Mouse (Mus musculus): ENCODE data around the gene 4430402I18Rik.
"Not testable (repeated sequence)": the region's sequence is repeated elsewhere in the genome, so short reads cannot be mapped to it uniquely, and the experiment has no call there.

Gene 4430402I18Rik

DNA sequence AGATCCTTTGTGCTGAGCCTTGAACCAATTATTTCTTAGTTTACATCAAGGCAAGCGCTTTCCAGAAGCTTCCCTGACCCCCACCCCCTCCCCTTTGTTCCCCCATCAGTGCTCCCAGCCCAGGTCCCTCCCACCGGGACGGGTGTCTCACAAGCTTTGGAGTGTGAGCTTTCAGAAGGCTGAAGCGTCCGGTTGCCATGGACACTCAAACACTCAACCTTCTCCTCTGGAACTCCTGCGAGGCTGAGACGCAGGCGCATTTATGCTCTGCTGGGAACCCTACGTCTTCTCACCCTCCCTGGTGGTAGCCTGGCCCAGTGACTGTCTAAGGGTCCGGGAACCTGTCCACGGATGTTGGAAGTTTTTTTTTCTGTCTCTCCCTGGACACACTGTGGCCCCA is at the start of gene 4430402I18Rik:
Gene 4430402I18Rik, minus strand, starts transcription at position 149 of the 400 bp plus-strand sequence.
- DNase-seq (ENCODE audit: low spot score), result peak; percentile 75

DNA sequence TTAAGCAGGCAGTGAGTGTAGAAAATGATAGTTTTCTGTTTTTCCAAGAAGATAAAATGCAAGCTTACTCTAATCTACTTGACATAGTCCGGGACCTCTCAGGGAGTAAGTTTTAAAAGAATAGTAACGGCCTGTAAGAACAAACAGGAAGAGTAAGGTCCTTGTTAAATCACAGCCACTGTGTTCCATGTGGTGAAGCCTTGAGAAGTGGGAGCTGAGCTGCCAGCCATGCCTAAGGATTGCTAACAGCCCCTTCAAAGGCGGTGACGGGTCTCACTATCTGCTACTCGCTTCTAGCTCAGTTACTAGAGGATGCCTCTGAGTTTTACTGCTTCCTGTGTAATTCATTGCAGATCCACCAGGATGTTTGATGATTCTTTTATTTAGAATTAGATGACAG is 49.2 kb upstream of the 4430402I18Rik start:
- DNase-seq (ENCODE audit: low spot score), result no peak

DNA sequence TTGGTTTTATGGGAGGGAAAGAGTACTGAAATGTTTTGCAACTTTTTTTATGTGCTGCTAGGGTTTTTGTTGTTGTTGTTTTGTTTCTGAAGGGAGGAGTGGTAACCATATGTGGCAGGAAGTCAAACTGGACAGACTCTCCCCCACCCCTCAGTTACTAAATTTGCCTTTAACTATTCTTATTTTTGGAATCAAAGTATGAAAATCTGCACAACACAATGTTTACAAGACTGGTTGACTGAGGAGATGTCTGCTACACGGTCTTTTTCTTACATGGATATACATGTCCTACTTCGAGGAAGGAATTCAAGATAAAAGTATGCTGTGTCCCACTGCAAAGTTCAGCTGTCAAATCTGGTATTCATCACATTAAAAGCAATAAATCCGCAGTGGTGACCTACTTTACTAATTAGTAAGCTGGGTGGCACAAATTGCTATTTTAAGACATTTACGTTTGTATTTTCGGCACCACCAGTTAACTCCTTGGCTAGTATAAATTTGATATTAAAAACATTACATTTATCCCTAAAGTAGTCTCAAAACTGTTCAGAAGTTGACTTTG is 48.7 kb upstream of the 4430402I18Rik start:
- no peak for DNase-seq (ENCODE audit: low spot score)

DNA sequence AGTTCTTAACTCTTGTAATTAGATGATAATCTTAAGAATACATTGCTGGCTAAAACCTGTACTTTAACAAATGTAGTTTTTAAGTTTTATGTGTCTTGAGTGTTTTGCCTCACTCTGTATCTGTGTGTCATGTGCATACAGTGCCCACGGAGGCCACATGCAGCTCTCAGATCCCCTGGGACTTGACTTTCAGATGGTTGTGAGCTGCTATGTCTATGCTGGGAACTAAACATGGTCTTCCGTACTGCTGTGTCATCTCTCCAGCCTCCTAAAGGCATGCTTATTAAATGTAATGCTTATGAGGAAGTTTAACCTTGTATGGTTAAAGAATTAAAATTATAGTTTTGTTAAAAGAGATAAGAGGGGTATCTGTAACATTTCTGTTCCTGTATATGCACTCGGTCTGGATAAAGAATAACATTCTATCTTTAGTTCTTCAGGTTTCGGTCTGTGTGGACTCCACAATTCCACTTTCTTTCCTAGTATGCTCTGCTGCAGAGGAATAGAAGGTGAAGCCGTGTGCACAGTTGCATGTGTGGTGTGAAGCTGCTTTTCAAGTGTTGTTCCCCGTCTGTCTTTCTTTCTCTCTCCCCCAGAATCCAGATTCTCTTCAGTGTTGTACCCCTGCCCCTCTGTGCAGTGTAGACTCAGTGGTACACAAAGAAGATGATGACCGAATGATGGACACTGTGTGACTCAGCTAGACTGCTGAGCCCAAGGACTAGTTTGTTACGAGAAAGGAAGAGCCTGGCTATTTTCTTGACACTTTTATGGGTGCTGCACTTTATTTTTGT is 48.0 kb upstream of the 4430402I18Rik start:
- no peak for DNase-seq (ENCODE audit: low spot score)

DNA sequence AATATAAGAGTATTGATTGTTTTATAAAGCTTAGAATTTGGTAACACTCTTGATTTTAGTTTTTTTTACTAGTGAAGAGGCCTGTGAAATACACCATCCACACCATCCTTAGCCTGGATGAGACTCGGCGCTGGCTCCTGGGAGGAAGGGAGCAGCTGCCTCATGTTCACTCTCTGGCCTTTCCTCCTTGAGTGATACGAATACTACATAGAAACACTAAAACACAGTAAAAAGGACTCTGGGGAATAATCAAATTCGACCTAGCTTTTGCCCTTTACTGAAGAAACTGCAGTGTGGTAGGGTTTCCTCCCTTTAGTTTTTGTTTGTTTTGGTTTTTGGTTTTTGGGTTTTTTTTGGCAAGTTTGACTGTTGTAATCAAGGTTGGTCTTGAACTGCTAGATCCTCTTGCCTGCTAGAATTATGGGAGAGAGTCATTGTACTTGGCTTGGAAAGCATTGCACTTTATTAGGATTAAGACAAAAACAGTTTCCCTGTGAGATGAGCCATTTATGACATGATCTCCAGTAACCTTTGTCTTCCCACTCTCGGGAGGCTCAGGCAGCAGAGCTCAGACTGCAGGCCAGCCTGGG is 47.0 kb upstream of the 4430402I18Rik start:
- DNase-seq (ENCODE audit: low spot score), result no peak

DNA sequence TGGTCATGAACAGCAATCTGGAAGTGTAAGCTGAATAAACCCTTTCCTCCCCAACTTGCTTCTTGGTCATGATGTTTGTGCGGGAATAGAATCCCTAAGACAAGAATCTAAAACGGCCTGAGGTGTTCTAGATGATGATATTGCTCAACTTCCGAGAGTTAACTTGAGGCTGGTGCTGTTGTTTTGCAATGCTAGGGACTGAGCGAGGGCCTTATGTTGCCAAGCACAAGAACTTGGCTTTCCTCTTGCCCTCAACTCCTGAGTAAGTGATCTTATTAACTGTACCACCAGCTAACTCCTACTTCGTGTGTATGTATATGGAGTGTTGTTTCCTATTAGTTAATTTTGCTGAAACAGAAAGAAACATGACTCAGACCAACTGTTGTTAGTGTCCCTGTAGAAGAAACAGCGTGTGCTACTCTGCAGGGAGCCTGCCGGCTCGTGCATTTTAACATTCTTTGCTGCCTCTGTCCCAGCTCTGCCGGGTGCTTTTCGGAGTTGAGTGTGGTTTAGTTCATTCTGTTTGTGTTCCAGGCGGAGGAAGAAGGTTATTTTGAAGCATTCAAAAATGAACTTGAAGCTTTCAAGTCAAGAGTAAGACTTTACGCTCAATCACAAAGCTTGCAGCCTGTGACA is 43.9 kb upstream of the 4430402I18Rik start:
- no peak for DNase-seq (ENCODE audit: low spot score)

DNA sequence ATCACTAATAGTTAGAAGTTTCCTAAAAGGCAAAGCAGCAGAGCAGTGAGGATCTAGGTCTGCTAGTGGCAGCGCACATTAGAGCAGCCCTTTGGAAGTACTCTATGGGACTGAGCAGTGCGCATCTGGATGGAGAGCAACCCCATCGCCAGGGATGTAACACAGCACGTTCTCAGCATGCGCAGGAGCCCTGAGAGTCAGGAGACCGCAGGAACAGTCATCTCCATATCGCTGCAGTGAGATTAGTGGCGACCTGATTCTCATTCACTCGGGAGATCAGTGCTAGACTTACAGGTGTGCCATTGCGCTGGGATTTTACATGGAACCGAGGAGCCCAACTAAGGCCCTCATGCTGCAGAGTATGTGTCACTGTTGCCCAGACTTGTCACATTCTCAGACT is 41.4 kb upstream of the 4430402I18Rik start:
- no peak for DNase-seq (ENCODE audit: low spot score)

DNA sequence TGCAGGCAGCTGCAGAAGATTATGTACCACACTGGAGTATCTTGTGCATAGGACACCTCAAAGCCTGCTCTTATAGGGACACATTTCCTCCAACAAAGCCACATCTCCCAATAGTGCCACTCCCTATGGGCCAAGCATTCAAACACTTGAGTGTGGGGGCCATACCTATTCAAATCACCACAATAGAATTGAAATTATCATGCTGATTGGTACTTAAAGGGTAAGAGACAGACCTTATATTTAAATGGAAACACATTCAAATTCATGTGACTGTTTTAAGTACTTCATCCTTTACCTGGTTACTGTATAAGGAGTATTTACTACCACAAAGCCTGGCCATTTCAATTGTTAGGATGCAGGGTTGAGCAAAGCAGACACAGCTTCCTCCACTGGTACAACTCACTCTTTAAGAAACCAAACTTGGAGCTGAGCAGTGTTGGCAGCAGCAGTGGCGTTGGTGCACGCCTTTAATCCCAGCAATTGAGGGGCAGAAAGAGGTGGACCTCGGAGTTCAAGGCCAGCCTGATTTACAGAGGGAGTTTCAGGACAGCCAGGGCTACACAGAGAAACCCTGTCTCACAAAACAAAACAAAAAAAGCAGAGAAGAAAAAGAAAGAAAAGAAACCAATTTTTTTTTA is 40.6 kb upstream of the 4430402I18Rik start:
- DNase-seq (ENCODE audit: low spot score), result no peak

DNA sequence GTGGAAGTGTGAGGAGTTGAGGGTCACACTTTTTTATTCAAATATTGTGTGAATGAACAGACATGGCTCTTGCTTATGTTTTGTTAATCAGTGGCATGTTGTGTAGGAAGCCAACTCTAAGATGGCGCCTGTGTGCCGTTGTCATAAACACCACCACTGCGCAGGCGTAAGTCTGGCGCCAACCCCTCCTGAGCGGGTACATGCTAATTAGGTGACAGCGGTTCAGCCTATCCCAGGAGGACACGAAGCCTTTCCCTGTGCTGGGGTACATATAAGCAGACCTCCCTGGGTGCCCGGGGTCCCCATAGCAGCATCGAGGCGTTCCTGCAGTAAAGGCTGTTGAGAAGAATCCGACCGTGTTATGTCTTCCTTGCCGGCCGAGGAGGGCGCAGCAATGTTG is 32.7 kb upstream of the 4430402I18Rik start:
- not testable (repeated sequence) for DNase-seq (ENCODE audit: low spot score)

DNA sequence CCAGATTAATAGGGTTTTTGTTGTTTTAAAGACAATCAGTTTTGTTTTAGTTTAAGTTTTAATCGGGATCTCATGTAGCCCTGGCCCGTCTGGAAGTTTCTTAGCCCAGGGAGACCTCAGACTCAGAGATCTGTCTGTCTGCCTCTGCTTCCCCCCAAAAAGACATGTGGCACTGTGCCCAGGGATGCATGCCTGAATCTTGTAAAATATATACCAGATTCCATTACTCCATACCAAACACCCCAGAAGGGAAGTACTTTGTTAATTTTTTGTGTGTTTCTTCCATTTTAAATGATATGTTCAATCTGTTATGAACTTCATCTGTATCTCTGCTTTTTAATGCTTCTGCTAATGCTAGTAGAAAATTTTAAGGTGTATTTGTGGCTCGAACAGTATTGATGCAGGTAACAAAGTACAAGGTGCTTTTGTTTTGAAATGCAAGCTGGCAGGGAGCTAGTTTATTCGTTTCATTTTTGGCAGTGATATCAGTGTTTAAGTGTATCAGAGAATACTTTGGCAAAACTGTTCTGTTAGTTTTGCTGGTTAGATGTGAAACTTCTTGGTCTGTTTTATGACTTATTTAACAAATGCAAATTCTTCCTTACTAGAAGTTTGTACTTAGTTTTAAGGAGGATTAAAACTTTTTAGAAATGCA is 30.5 kb upstream of the 4430402I18Rik start:
- no peak for DNase-seq (ENCODE audit: low spot score)

DNA sequence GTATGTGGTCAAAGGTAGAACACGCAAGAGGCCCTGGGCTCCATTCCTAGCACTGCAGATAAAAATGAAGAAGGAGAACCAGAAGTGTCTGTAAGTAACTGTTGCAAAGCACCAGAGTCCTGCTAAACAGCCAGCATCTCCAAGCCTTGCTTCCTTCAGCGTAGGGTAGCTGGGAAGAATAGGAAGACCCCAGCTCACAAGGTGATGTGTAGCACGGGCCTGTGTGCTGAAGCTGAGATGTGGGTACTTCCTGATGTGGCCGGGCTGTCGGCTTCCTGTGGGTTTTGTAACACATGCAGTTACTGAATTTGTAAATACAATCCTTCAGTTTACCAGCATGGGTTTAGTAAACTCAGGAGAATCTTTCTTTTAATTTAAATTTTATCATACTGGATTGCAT is 27.8 kb upstream of the 4430402I18Rik start:
- DNase-seq (ENCODE audit: low spot score), result no peak

DNA sequence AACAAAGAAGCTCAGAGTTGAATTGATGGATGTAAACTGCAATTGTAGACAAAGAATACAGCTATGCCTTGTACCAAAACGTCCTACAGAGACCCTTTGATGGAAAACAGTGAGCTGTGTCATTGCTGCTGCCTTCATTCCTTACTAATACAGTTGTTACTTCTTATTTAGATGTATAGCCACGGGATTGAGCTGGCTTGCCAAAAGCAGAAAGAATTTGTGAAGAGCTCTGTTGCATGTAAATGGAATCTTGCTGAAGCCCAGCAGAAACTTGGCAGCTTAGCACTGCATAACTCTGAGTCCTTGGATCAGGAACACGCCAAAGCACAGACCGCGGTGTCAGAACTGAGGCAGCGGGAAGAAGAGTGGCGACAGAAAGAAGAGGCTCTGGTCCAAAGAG is 27.3 kb upstream of the 4430402I18Rik start:
- DNase-seq (ENCODE audit: low spot score), result no peak

DNA sequence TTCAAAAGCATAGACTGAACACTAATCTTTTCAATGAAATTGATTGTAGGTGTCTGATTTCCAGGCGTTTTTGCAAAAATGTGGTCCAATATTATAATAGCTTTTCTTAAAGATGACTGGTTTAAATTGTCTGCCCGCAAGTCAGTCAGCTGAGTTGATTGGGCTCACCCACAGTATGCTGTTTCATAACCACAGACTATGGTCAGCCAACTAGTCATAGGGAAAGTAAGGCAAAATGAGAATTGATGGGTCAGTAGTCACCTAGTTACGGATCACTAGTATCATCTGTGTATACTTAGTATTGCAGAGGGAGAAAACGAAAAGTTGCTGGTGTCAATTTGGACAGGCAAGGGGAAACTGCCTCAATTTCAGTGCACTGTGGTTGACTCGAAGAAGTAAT is 23.8 kb upstream of the 4430402I18Rik start:
- DNase-seq (ENCODE audit: low spot score), result no peak

DNA sequence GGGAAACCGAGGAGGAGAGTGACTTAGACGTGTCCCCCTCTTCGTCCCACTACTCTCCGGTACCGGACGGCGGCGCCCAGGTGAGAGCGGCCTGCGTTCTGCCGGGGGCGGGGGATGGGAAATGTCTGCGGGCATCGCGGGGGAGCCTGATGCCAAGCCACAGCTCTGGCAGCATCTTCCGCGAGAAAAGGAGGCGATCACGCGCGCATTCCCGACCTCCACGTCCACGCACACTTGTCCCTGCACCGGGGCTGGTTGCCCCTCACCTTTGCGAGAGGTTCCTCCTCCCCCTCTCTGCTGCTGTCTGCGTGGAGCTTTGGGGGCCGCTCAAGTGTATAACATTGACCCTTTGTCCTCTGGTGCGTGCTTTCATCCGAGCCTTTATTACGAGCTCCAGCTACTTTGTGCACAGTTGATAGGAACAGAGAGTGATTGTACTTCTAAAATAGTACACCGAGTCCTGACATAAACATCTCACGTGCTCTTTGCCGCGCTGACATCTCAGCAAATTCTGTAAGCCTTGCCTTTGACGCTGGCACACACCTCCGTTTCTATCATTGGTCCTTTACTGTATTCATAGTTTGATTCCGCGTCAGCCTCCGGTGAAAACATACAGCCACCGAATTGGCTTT is 23.1 kb upstream of the 4430402I18Rik start:
- peak; percentile 50 for DNase-seq (ENCODE audit: low spot score)

DNA sequence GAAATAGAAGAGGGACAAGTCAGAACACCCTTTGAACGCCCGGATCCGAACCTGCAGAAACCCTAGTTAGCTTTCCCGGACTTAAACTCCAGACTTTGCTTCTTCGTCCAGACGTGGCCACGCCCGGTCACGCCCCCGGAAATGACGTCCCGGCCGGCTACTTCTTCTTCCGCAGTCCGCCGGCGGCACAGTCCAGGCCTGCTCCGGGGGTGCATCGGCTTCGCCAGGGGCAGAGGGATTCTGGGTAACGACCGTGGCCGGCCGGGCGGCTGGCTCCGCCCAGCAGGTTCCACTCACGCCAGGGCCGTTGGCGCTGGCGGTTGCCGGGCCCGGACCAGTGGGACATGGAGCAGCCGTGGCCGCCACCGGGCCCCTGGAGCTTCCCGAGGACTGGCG is 22.6 kb upstream of the 4430402I18Rik start, which contains the start of gene Cdc37l1:
Gene Cdc37l1, plus strand, starts transcription at position 159 of the 396 bp plus-strand sequence.
- peak; percentile 96 for DNase-seq (ENCODE audit: low spot score)

DNA sequence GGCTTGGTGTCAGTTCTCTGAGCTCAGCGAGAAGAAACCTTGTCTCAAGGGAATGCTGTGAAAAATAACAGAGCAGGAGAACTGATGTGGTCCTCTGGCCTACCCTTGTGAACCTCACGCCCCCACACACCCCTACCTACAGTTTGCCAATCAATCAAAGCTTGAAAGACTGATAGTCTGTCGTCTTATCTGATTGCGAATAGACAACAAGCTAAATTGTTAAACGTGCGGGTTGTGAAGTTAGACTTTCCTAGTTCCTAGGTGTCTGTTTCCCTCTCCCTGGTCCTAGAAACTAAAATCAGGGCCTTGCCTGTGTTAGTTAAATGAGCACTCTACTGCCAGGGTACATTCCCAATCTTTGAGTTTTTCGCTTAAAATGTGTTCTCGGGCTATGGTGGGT is 21.9 kb upstream of the 4430402I18Rik start:
- DNase-seq (ENCODE audit: low spot score), result no peak

DNA sequence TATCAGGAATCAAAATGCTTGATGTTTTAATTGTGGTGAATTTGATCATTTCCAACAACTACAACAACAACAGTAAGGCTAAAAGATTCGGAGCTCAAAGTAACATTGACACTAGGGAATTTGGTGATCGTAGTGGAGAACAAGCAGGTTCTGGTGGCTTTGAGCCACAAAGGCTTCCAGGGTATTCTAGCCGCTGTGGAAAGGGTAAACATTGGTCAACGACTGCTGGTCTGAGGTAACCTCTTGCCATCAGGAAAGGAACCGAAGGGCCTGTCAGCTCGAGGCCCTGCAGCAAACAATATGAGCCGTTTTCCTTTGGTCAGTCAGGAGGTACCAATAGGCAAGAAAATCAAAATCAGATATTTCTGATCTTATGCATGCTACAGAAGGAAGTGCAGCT is 15.0 kb upstream of the 4430402I18Rik start:
- DNase-seq (ENCODE audit: low spot score), result no peak

DNA sequence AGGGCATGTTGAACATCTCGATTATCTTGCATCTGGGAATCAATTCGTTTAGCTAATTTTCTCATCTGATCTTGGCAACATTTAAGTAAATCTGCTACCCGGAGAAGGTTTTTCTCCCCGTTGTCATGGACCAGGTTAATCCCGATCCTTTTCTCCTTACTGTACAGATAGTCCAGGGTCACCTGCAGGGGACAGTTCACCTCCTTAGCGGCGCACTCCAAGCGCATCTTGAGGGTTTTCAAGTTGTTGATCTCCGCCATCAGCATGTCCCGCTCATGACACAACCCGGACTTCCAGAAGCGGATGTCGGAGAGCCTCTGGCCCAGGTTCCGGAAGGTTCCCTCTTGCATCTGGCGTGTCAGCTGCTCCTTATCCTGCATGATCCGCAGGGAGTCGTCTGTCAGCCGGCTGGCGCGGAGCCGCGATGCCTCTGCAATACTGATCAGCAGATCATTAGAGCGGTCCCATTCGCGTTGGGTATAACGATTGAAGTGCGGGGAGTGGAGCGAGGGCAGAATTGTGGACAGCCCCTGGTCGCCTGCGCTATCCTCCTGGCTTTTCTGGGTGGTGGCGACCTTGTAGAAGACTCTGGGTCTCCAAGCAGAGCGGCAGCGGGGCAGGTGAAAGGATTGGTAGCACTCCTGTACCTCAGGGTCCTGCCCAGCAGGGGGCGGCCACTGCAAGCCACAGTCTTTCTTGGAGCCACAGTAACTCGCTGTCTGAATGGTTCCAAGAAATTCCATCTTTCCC is 7.4 kb upstream of the 4430402I18Rik start:
- peak; percentile 84 for DNase-seq (ENCODE audit: low spot score)

DNA sequence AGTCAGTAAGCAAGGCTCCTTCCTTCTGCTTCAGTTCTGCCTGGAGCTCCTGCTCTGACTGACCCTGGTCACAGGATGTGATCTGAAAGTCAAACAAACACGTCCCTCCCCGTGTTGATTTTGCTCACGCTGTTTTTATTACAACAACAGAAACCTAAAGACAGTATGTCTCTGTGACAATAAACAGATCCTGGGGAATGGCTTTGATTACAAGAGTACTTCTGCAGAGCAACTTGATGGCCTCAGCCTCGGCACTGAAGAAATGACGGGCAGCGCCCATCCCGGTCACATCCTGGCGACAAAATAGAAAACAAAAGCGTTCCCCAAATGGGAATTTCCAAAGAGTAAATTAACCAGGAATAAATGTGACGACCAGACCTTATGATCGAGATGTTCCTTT is 2.7 kb upstream of the 4430402I18Rik start:
- peak; percentile 35 for DNase-seq (ENCODE audit: low spot score)

DNA sequence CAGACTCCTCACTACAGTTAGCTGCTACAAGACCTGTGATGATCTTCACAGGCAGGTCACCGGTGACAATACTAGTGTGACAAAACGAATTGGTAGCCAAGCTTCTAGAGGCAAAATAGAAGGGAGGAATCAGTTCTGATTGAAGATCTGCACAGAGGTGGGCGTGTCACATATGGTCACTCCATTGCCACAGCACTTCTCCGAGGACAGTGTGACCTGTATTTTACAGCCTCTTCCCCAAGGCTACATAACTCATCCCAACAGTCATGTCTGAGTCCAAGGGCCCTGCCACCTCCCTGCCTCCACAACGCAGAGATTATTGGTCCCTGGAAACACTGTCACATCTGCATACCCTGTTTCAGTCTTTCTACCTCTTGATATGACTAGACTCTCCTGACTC is 1.6 kb upstream of the 4430402I18Rik start:
- DNase-seq (ENCODE audit: low spot score), result no peak

DNA sequence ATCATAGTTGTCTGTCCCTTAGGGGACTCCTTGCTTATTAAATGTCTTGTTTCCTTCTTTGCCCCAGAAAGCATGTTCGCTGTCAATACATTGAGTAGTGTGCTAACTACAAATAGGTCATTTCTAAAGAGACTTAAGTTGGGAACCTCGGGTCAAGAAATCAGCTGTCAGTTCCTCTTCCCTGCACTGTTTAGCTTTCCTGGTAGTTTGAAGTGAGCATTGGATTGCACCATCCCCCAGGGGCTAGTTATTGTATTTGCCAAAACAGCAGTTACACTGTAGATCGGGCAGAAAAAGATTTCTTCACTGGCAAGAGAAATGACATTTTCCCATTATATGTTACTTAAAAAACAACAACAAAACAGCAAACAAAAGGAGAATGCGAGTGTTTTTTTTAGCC is 578 bp upstream of the 4430402I18Rik start:
- DNase-seq (ENCODE audit: low spot score), result no peak
